Mouse (Mus musculus) heart, adult 2 months (tissue): ENCODE results near the gene Mctp2. TPM values are rescaled to one million over a fixed set of nuclear protein-coding genes. Genes with fewer than 3 reads are reported as not detected.

Source experiments
- DNase-seq, 2 experiments: peaks; one replicate each; pipeline ENCODE4 v3.0.0; 2021
- H3K27ac ChIP-seq: fragments of 200-600 bp; 2 replicates; pipeline ENCODE4 v1.8.1; 2022
- H3K27me3 ChIP-seq: fragments of 200-500 bp; 2 replicates; pipeline ENCODE4 v1.6.1; 2012; ENCODE audit warnings: mild to moderate bottlenecking, low read length, inconsistent platforms, mixed read lengths; ENCODE audit not compliant: control insufficient read depth, insufficient read depth
- H3K36me3 ChIP-seq: fragments of 200-500 bp; 2 replicates; pipeline ENCODE4 v1.6.1; 2012; ENCODE audit warnings: low read length, inconsistent platforms; ENCODE audit not compliant: control insufficient read depth, insufficient read depth
- H3K4me1 ChIP-seq: fragments of 200-500 bp; 2 replicates; pipeline ENCODE4 v1.6.1; 2011; ENCODE audit warnings: low read length; ENCODE audit not compliant: control insufficient read depth, insufficient read depth
- H3K4me3 ChIP-seq: fragments of 200-600 bp; 2 replicates; pipeline ENCODE4 v1.8.1; 2022
- H3K79me2 ChIP-seq: fragments of 200-500 bp; replicated peaks from 2 replicates; pipeline ENCODE4 v1.6.1; 2012; ENCODE audit warnings: mild to moderate bottlenecking, inconsistent platforms, low read length, moderate library complexity, mixed read lengths; ENCODE audit not compliant: control insufficient read depth, insufficient read depth
- H3K9ac ChIP-seq: fragments of 200-500 bp; 2 replicates; pipeline ENCODE4 v1.6.1; 2012; ENCODE audit warnings: low read depth, mild to moderate bottlenecking, control low read depth, inconsistent platforms, low read length, mixed read lengths
- CTCF ChIP-seq: fragments of 200-600 bp; IDR thresholded peaks from 2 replicates; pipeline ENCODE4 v1.8.1; 2022; ENCODE audit warnings: antibody characterized with exemption, mild to moderate bottlenecking, moderate library complexity
- EP300 ChIP-seq: fragments of 200-500 bp; IDR thresholded peaks from 2 replicates; pipeline ENCODE4 v1.6.1; 2011; ENCODE audit warnings: low read depth, low read length, control low read depth; ENCODE audit not compliant: insufficient read depth
- POLR2A ChIP-seq: fragments of 200-500 bp; IDR thresholded peaks from 2 replicates; pipeline ENCODE4 v1.6.1; 2011; ENCODE audit warnings: mild to moderate bottlenecking, low read depth, low read length, control low read depth; ENCODE audit not compliant: insufficient read depth
- WGBS: fragments of 180-500 bp; shearing (Covaris S2); methylation state at CpG from one replicate; pipeline ENCODE4 v1.1.7; 2018; 5-methylcytosine and 5-hydroxymethylcytosine counted together
- intact Hi-C: fragments of 180-260 bp; cut with DNase I; formaldehyde crosslinking; loops from one replicate; pipeline ENCODE4 v1.15.1; 2025
- polyA plus RNA-seq: library from polyadenylated mRNA; depleted of rRNA; stranded (reverse); fragments of >200 nt; gene quantifications from 2 replicates; pipeline ENCODE4 v1.2.3, GENCODE M21; 2012
- total RNA-seq, 2 experiments: library from RNA; stranded (reverse); gene quantifications; 2 replicates each; pipeline ENCODE4 v1.2.3; 2021

Mctp2 gene
- total and polyA plus RNA-seq, 3 experiments: 0.25 to 0.52 (median 0.41) TPM

DNA sequence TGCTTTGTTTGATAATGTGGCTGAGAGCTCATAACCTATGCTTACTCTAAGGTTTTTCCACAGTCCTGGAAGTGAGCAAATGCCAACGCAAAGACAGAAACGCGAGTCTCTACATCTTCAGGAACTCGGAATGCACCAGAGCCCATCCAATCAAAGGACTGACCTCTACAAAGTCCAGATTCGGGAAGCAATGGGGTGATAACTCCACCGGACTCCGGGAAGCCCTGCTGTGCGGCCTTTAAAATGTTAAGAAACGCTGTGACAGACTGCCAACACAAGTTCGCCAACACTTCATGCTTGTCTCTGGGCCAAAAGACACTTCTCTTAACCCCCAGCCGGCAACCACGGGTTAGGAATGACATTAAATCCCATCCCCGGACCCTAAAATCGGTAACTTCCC, 437 bp downstream of the Mctp2 start:
- Histone ChIP-seq H3K9ac (no peak overlapping the region), H3K36me3 (no peaks in the 10 kb centered on the region), H3K27me3 (no peaks in the 10 kb centered on the region), H3K27ac (no peak overlapping the region), H3K79me2 (no peaks in the 10 kb centered on the region), H3K4me1 (no peaks in the 10 kb centered on the region), H3K4me3 (peak overlapping the region; percentile 31; the same call in 1 of the 2 replicates)
- intact Hi-C loops: no loop called here
- DNase-seq: peak in 1 of 2 experiments; percentile 6
- TF ChIP-seq POLR2A (no peak), EP300 (no peak), CTCF (no peak)
- under 1% methylated on average over 14 of the region's 14 CpGs for WGBS

DNA sequence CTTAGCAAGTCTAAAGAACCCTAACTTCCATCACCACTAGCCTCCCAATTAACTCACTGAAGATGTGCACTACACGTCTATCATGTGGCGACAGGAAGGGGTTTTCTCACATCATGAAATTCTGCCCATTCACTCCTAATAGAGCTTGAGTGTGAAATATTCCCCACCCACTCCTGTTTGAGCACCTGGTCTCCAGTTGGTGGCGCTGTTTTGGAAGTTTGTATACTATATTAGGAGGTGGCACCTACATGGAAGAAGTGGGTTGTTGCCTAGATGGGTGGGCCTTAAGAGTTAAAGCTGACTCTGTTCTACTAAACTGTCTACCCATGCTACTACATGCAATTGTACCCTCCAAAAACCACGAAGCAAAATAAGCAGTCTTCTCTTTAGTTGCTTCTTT, 4.7 kb downstream of the Mctp2 start:
- Histone ChIP-seq H3K4me1 (no peaks in the 10 kb centered on the region), H3K27ac (no peak overlapping the region), H3K9ac (no peak overlapping the region), H3K79me2 (no peaks in the 10 kb centered on the region), H3K4me3 (no peak overlapping the region), H3K36me3 (no peaks in the 10 kb centered on the region), H3K27me3 (no peaks in the 10 kb centered on the region)
- WGBS: 65% methylated on average over 4 of the region's 4 CpGs
- DNase-seq: no peak
- no peak for TF ChIP-seq POLR2A
- no peak for TF ChIP-seq EP300
- TF ChIP-seq CTCF: no peak
- intact Hi-C loops: no loop called here

DNA sequence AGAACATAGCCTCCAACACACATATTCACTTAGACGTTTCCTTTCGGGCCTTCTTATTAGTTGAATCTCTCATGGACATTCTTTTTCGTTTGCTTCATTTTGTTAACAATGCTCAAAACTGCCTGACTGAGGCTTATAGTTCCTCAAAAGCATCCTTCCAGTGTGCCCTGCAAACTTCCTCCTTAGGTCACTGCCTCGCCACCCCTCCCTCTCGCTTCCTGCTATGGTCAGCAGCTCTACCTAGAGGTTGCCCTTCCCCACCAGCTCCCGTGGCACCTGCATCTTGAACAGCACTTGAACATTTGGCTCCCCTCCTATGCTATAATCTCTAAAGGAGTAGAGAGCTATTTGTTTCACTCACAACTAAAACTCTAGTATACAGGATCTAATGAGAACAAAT, 6.7 kb downstream of the Mctp2 start:
- Histone ChIP-seq H3K4me1 (no peaks in the 10 kb centered on the region), H3K27ac (no peak overlapping the region), H3K36me3 (no peaks in the 10 kb centered on the region), H3K4me3 (no peak overlapping the region), H3K79me2 (no peaks in the 10 kb centered on the region), H3K9ac (no peak overlapping the region), H3K27me3 (no peaks in the 10 kb centered on the region)
- no peak for DNase-seq
- intact Hi-C loops: no loop called here
- 52% methylated on average over 6 of the region's 6 CpGs for WGBS
- TF ChIP-seq CTCF: no peak
- no peak for TF ChIP-seq POLR2A
- no peak for TF ChIP-seq EP300

DNA sequence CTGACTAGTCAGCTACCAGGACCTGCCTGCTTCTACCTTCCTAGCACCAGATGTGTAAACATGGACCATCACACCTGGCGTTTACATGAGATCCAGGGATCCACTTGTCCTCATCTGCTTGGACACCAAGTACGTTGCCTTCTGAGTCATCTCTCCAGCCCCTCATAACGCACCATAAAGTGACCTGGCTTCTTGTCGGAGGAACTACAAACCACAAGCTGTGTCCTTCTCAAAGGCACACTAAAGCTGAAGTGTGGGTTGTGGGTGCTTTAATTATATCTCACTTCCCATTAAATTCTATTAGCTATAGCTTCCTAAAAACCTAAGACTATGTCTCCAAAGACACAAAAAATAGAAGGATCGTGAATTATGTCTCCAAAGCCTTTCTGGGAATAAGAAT, 9.4 kb downstream of the Mctp2 start:
- Histone ChIP-seq H3K27ac (no peak overlapping the region), H3K4me1 (no peaks in the 10 kb centered on the region), H3K36me3 (no peaks in the 10 kb centered on the region), H3K27me3 (no peaks in the 10 kb centered on the region), H3K4me3 (no peak overlapping the region), H3K79me2 (no peaks in the 10 kb centered on the region), H3K9ac (no peak overlapping the region)
- intact Hi-C loops: no loop called here
- no peak for DNase-seq
- TF ChIP-seq CTCF (no peak), POLR2A (no peak), EP300 (no peak)
- 79% methylated on average over 5 of the region's 5 CpGs for WGBS

DNA sequence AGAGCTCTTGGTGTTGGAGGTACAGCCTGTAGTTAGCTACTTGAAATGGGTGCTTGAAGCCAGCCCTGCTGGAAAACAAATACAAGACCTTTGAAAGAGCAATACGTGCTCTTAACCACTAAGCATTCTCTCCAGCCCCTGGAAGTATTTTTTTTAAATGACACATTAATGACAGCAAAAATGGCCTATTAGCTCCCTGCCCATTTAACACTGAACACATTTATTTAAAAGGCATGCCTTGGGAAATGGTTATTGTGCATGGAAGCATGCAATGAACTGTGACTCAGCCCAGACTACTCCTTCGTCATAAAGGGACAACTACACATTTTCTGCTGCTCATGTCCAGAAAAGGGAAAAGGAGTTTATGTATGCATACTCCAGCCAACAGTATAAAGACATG, 10.2 kb downstream of the Mctp2 start:
- WGBS: 88% methylated on average over 2 of the region's 2 CpGs
- Histone ChIP-seq H3K9ac (no peak overlapping the region), H3K4me3 (no peak overlapping the region), H3K36me3 (no peaks in the 10 kb centered on the region), H3K27ac (no peak overlapping the region), H3K27me3 (no peaks in the 10 kb centered on the region), H3K4me1 (no peaks in the 10 kb centered on the region), H3K79me2 (no peaks in the 10 kb centered on the region)
- TF ChIP-seq POLR2A: no peak
- TF ChIP-seq EP300: no peak
- TF ChIP-seq CTCF: no peak
- no peak for DNase-seq
- intact Hi-C loops: no loop called here

DNA sequence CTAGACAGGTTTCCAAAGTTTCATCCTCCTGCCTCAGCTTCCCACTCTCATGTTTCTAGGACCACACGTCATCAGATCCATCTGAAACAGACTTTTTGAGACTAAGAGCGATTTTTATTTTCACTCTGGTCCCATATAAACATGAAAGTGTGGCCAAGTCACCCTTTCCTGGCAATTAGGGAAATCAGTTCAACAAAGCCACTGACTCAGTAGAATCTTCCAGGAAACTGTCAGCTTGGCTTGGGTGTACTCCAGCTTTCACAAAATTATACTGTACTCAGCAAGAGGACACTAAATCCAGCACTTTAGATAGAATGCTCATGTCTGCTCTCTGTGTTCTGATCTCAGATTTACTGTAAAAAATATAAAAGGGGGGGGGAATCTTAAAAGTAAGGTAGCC, 11.5 kb downstream of the Mctp2 start:
- Histone ChIP-seq H3K9ac (no peak overlapping the region), H3K79me2 (no peaks in the 10 kb centered on the region), H3K36me3 (no peaks in the 10 kb centered on the region), H3K4me1 (no peaks in the 10 kb centered on the region), H3K27ac (no peak overlapping the region), H3K27me3 (no peaks in the 10 kb centered on the region), H3K4me3 (no peak overlapping the region)
- DNase-seq: no peak
- intact Hi-C loops: no loop called here
- TF ChIP-seq POLR2A (no peak), EP300 (no peak)
- WGBS: 41% methylated on average over 2 of the region's 2 CpGs
